Mouse (Mus musculus): Measurements from ENCODE around the gene Otulin.

DNA sequence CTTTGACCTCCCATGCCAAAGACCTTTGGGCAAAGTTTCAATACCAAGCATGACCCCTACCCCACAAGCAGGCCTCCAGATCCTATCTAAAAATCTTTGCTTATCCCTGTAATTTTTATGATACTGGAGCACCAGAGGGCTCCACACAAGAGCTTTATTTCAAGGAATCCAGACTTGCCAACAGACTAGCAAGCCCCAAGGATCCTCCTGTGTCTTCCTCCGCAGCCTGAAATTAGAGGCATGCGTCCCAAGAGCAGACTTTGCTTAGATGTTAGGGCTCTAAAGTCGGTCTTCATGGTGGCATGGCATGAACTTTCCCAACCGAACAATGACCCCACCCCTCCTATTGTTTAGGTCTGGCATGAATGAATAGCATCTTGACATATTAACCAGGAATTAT, 94.8 kb downstream of the Otulin start:
- TF ChIP-seq CTCF (IDR thresholded peaks at IDR 0.05; ENCODE audit: low read depth, low read length) (no peak), POLR2A (IDR thresholded peaks at IDR 0.05; ENCODE audit: extremely low read depth, insufficient read depth, low read length) (no peak)

Data from liver, adult 2 months (tissue).